Mouse (Mus musculus) lung, embryonic 14.5 days (tissue): ENCODE results near the gene Cpne6. TPM values are rescaled to one million over a fixed set of nuclear protein-coding genes. Genes with fewer than 3 reads are reported as not detected.

ENCODE experiments used
- ATAC-seq: fragments of 200-750 bp; cut with Nextera tagmentation; 2 replicates; pipeline ENCODE4 v1.8.0; 2017; ENCODE audit warnings: mild to moderate bottlenecking, moderate TSS enrichment, moderate library complexity; ENCODE audit not compliant: insufficient read depth
- DNase-seq: peaks from one replicate; pipeline ENCODE4 v3.0.0-alpha.2; 2015
- H3K27ac ChIP-seq: fragments of 300-500 bp; sonication (generic); 2 replicates; pipeline ENCODE4 v1.5.1; 2014; ENCODE audit warnings: low read depth, mild to moderate bottlenecking, moderate library complexity
- H3K27me3 ChIP-seq: fragments of 300-500 bp; sonication (generic); 2 replicates; pipeline ENCODE4 v1.6.1; 2014; ENCODE audit warnings: low read length, control low read depth; ENCODE audit not compliant: insufficient read depth
- H3K36me3 ChIP-seq: fragments of 300-500 bp; sonication (generic); 2 replicates; pipeline ENCODE4 v1.6.1; 2014; ENCODE audit warnings: control low read depth; ENCODE audit not compliant: insufficient read depth
- H3K4me1 ChIP-seq: fragments of 300-500 bp; sonication (generic); 2 replicates; pipeline ENCODE4 v1.6.1; 2014; ENCODE audit warnings: antibody characterized with exemption, control low read depth; ENCODE audit not compliant: insufficient read depth
- H3K4me2 ChIP-seq: fragments of 300-500 bp; sonication (generic); 2 replicates; pipeline ENCODE4 v1.6.1; 2014; ENCODE audit warnings: mild to moderate bottlenecking
- H3K4me3 ChIP-seq: fragments of 300-500 bp; sonication (generic); 2 replicates; pipeline ENCODE4 v1.5.1; 2014; ENCODE audit warnings: low read depth, low read length
- H3K9ac ChIP-seq: fragments of 300-500 bp; sonication (generic); 2 replicates; pipeline ENCODE4 v1.6.1; 2014
- H3K9me3 ChIP-seq: fragments of 300-500 bp; sonication (generic); 2 replicates; pipeline ENCODE4 v1.6.1; 2016; ENCODE audit warnings: low read depth, low read length, control low read depth
- CTCF ChIP-seq: IDR thresholded peaks from 2 replicates; pipeline ENCODE4 v1.5.1; 2016; ENCODE audit warnings: antibody characterized with exemption, low read depth
- WGBS: fragments of 180-500 bp; shearing (Covaris S2); extraction: QIAGEN DNeasy Blood & Tissue Kit; methylation state at CpG from one replicate; pipeline ENCODE4 v1.1.7; 2014; 5-methylcytosine and 5-hydroxymethylcytosine counted together
- polyA plus RNA-seq: library from polyadenylated mRNA; unstranded; fragments of >200 nt; fragmentation: Nextera tagmentation; extraction: Ambion mirVana; gene quantifications from 2 replicates; pipeline ENCODE4 v1.2.1, GENCODE M21; 2014

Cpne6 gene
- polyA plus RNA-seq, 1 experiment from 2014 or later: 0.25 TPM

GRCm38 (mm10) chr14:55559799-55560201 is 49.6 kb downstream of the Cpne6 start, which contains the start of gene Dcaf11:
TSS of gene Dcaf11 (plus strand) at chr14:55560006.
- Histone ChIP-seq H3K36me3 (peaks cover 16% of the 10 kb centered on the region), H3K9me3 (no peaks in the 10 kb centered on the region), H3K4me1 (0 out of 2 replicates have a peak, but pooled peaks cover 5% of the 10 kb centered on the region), H3K4me3 (peak within 1 kb of the TSS; percentile 73), H3K27me3 (no peaks in the 10 kb centered on the region), H3K9ac (peak within 1 kb of the TSS; percentile 77), H3K4me2 (peak within 1 kb of the TSS; percentile 81), H3K27ac (peak within 1 kb of the TSS; percentile 98)
- WGBS: under 1% methylated on average over 27 of the region's 27 CpGs
- DNase-seq (peak; percentile 96), ATAC-seq (peak; percentile 81)
- TF ChIP-seq CTCF: peak; percentile 46

- Histone ChIP-seq H3K4me1 (0 out of 2 replicates have a peak, but pooled peaks cover 5% of the 10 kb centered on the region), H3K36me3 (peaks cover 23% of the 10 kb centered on the region), H3K4me2 (peak within 1 kb of the TSS; percentile 81), H3K4me3 (peak within 1 kb of the TSS; percentile 73), H3K9ac (peak within 1 kb of the TSS; percentile 77), H3K27ac (peak within 1 kb of the TSS; percentile 98), H3K9me3 (no peaks in the 10 kb centered on the region), H3K27me3 (no peaks in the 10 kb centered on the region)
- ATAC-seq: peak; percentile 95
- peak; percentile 99 for DNase-seq
- WGBS: under 1% methylated on average over 51 of the region's 51 CpGs
- 0 out of 2 replicates have a peak, but pooled peaks have one; percentile 21 for TF ChIP-seq CTCF
Measured at GRCm38 (mm10) chr14:55560202-55561073, 50.2 kb downstream of the Cpne6 start, which contains the start of gene A730061H03Rik. TSS of gene A730061H03Rik (minus strand) at chr14:55560406.

DNA sequence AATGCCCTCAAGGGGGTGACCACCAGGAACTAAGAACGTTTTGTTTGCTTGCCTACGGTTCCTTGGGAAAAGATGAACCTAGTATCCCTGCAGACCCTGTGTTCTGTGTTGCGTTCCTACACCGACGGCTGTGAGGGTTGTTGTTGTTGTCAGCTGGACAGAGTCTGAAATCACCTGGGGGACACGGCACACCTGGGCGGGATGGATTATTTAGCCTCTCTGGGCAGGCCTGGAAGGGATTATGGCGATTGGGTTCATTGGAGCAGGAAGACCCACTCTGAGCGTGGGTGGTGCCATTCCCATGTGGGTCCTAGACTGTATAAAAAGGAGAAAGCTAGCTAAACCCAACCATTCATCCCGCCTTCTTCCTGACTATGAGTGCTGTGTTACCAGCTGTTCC is 51.6 kb downstream of the Cpne6 start:
- H3K27ac ChIP-seq: no peak overlapping the region
- no peak for ATAC-seq
- TF ChIP-seq CTCF: no peak
- H3K9ac ChIP-seq: no peak overlapping the region
- DNase-seq: no peak
- 0 out of 2 replicates have a peak, but pooled peaks cover 5% of the 10 kb centered on the region for H3K4me1 ChIP-seq
- H3K4me2 ChIP-seq: peak overlapping the region; percentile 81
- H3K4me3 ChIP-seq: peak overlapping the region; percentile 73; the same call in 1 of the 2 replicates
- H3K27me3 ChIP-seq: no peaks in the 10 kb centered on the region
- 71% methylated on average over 10 of the region's 10 CpGs for whole genome bisulfite sequencing
- no peaks in the 10 kb centered on the region for H3K9me3 ChIP-seq
- peaks cover 37% of the 10 kb centered on the region for H3K36me3 ChIP-seq

DNA sequence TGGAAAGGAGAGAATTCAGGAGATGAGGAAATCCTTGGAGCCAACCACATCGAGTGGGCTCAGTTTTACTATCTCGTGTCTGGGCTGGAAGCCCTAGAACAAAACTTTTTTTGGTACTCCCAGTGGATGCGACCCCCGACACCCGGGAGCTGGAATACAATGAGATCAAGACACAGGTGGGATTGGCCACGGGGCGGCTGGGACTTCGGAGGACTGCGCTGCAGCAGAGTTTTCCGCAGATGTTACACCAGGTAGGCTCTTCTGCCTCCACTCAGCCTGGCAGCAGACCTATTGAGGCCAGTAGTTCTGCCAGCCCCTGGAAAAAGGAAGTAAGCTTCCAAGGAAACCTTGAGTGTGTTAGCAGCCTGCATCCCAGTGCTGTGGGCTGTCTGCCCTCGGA is 53.0 kb downstream of the Cpne6 start:
- ATAC-seq (no peak), DNase-seq (no peak)
- WGBS: 87% methylated on average over 11 of the region's 11 CpGs
- Histone ChIP-seq H3K9ac (no peak overlapping the region), H3K4me1 (0 out of 2 replicates have a peak, but pooled peaks cover 5% of the 10 kb centered on the region), H3K36me3 (peaks cover 47% of the 10 kb centered on the region), H3K4me2 (no peak overlapping the region), H3K4me3 (no peak overlapping the region), H3K27me3 (no peaks in the 10 kb centered on the region), H3K9me3 (no peaks in the 10 kb centered on the region), H3K27ac (no peak overlapping the region)
- TF ChIP-seq CTCF: no peak

- Histone ChIP-seq H3K9ac (no peak overlapping the region), H3K9me3 (no peaks in the 10 kb centered on the region), H3K4me2 (no peak overlapping the region), H3K4me1 (0 out of 2 replicates have a peak, but pooled peaks cover 5% of the 10 kb centered on the region), H3K27me3 (no peaks in the 10 kb centered on the region), H3K36me3 (peaks cover 58% of the 10 kb centered on the region), H3K4me3 (no peak overlapping the region), H3K27ac (no peak overlapping the region)
- ATAC-seq: no peak
- peak; percentile 28 for TF ChIP-seq CTCF
- no peak for DNase-seq
- WGBS: 77% methylated on average over 3 of the region's 3 CpGs
Measured at GRCm38 (mm10) chr14:55565748-55566147, 55.5 kb downstream of the Cpne6 start.

Other genes with a start within 250 kb of the Cpne6 start
- 66.6 and 68.6 TPM in 2 replicates for gene Dhrs4, start 31.7 kb upstream of the Cpne6 start, polyA plus RNA-seq
- 2.8 and 3.1 TPM in 2 replicates for gene Carmil3, start 19.8 kb upstream of the Cpne6 start, polyA plus RNA-seq
- gene Nrl, start 14.5 kb downstream of the Cpne6 start, polyA plus RNA-seq: not detected in 2 replicates
- 52.1 and 55.4 TPM in 2 replicates for gene Pck2, start 29.8 kb downstream of the Cpne6 start, polyA plus RNA-seq
- 53.9 and 62.3 TPM in 2 replicates for gene Dcaf11, start 49.6 kb downstream of the Cpne6 start, polyA plus RNA-seq
- 1.2 and 1.6 TPM in 2 replicates for gene A730061H03Rik, start 50.0 kb downstream of the Cpne6 start, polyA plus RNA-seq
- gene Fitm1, start 65.2 kb downstream of the Cpne6 start, polyA plus RNA-seq: 0.76 and 1.7 TPM in 2 replicates
- gene Psme1, start 67.7 kb downstream of the Cpne6 start, polyA plus RNA-seq: 139 and 142 TPM in 2 replicates
- gene Emc9, start 74.9 kb downstream of the Cpne6 start, polyA plus RNA-seq: 2.1 and 2.4 TPM in 2 replicates
- 228 and 242 TPM in 2 replicates for gene Psme2, start 80.7 kb downstream of the Cpne6 start, polyA plus RNA-seq
- 14.4 and 16.9 TPM in 2 replicates for gene Rnf31, start 81.3 kb downstream of the Cpne6 start, polyA plus RNA-seq
- gene Irf9, start 93.1 kb downstream of the Cpne6 start, polyA plus RNA-seq: 8.9 and 9.0 TPM in 2 replicates
- gene Rec8, start 107.6 kb downstream of the Cpne6 start, polyA plus RNA-seq: 8.5 and 14.2 TPM in 2 replicates
- gene Ipo4, start 125.5 kb downstream of the Cpne6 start, polyA plus RNA-seq: 97.5 and 115 TPM in 2 replicates
- gene Gm49378, start 127.5 kb downstream of the Cpne6 start, polyA plus RNA-seq: 2.1 TPM in 2 replicates
- gene Tm9sf1, start 133.4 kb downstream of the Cpne6 start, polyA plus RNA-seq: 111 and 122 TPM in 2 replicates
- gene Tssk4, start 139.7 kb downstream of the Cpne6 start, polyA plus RNA-seq: 0.89 and 1.1 TPM in 2 replicates
- gene Mdp1, start 150.1 kb downstream of the Cpne6 start, polyA plus RNA-seq: 51.6 and 52.0 TPM in 2 replicates
- gene Gmpr2, start 161.5 kb downstream of the Cpne6 start, polyA plus RNA-seq: 58.4 and 59.4 TPM in 2 replicates
- 556 and 577 TPM in 2 replicates for gene Nedd8, start 161.7 kb downstream of the Cpne6 start, polyA plus RNA-seq
- gene Tinf2, start 171.4 kb downstream of the Cpne6 start, polyA plus RNA-seq: 53.3 and 58.0 TPM in 2 replicates
- gene Tgm1, start 203.5 kb downstream of the Cpne6 start, polyA plus RNA-seq: 0.89 and 1.3 TPM in 2 replicates
- 25.6 and 29.5 TPM in 2 replicates for gene Rabggta, start 211.8 kb downstream of the Cpne6 start, polyA plus RNA-seq
- 76.7 and 79.9 TPM in 2 replicates for gene Dhrs1, start 235.2 kb downstream of the Cpne6 start, polyA plus RNA-seq
- 48.7 and 50.6 TPM in 2 replicates for gene Nop9, start 235.2 kb downstream of the Cpne6 start, polyA plus RNA-seq
- gene Cideb, start 248.0 kb downstream of the Cpne6 start, polyA plus RNA-seq: 0.36 and 0.38 TPM in 2 replicates